Mouse (Mus musculus) cerebellum, adult 8-10 months (tissue): ENCODE measurements around the gene Arhgap33.

ENCODE experiments used
- DNase-seq: peaks from one replicate; pipeline ENCODE4 v3.0.0; 2022

The Arhgap33 gene

GRCm38 (mm10) chr7:30534633-30535577 is at the start of gene Arhgap33:
Gene Arhgap33 (minus strand): TSS chr7:30535060.
- DNase-seq = peak; percentile 95

- peak; percentile 8 for DNase-seq
Observed at GRCm38 (mm10) chr7:30584339-30584738, 49.5 kb upstream of the Arhgap33 start.

- DNase-seq = peak; percentile 11
Observed at GRCm38 (mm10) chr7:30581547-30581946, 46.7 kb upstream of the Arhgap33 start.

- DNase-seq = no peak
Observed at GRCm38 (mm10) chr7:30579950-30580349, 45.1 kb upstream of the Arhgap33 start.

- peak; percentile 71 for DNase-seq
Observed at GRCm38 (mm10) chr7:30572969-30573368, 38.1 kb upstream of the Arhgap33 start.

- no peak for DNase-seq
Observed at GRCm38 (mm10) chr7:30572389-30572788, 37.5 kb upstream of the Arhgap33 start.

GRCm38 (mm10) chr7:30567555-30567954 is 32.7 kb upstream of the Arhgap33 start:
- DNase-seq = no peak

GRCm38 (mm10) chr7:30566033-30566432 is 31.2 kb upstream of the Arhgap33 start:
- DNase-seq = peak; percentile 14

- DNase-seq = peak; percentile 13
Observed at GRCm38 (mm10) chr7:30564970-30565571, 30.2 kb upstream of the Arhgap33 start, which contains the start of gene Igflr1. Gene Igflr1 (plus strand): TSS chr7:30565427.

GRCm38 (mm10) chr7:30563906-30564280 is 29.0 kb upstream of the Arhgap33 start:
- DNase-seq = no peak

GRCm38 (mm10) chr7:30563117-30563905 is 28.5 kb upstream of the Arhgap33 start, which contains the start of the genes U2af1l4, Gm49396 and Psenen:
Gene U2af1l4 (plus strand): TSS chr7:30563301.
Gene Gm49396 (plus strand): TSS chr7:30563344.
Gene Psenen (minus strand): TSS chr7:30563627.
- DNase-seq = peak; percentile 93

- no peak for DNase-seq
Observed at GRCm38 (mm10) chr7:30562526-30563116, 27.8 kb upstream of the Arhgap33 start.

GRCm38 (mm10) chr7:30560296-30560695 is 25.4 kb upstream of the Arhgap33 start:
- DNase-seq = no peak

GRCm38 (mm10) chr7:30559443-30559954 is 24.6 kb upstream of the Arhgap33 start, which contains the start of gene Lin37:
Gene Lin37 (minus strand): TSS chr7:30559838.
- peak; percentile 98 for DNase-seq

GRCm38 (mm10) chr7:30558656-30559442 is 24.0 kb upstream of the Arhgap33 start:
- no peak for DNase-seq

GRCm38 (mm10) chr7:30557901-30558514 is 23.1 kb upstream of the Arhgap33 start:
- DNase-seq = no peak

- no peak for DNase-seq
Observed at GRCm38 (mm10) chr7:30556894-30557536, 22.2 kb upstream of the Arhgap33 start.

GRCm38 (mm10) chr7:30553810-30554584 is 19.1 kb upstream of the Arhgap33 start:
- DNase-seq = no peak

GRCm38 (mm10) chr7:30553021-30553589 is 18.2 kb upstream of the Arhgap33 start:
- peak; percentile 67 for DNase-seq
